Mouse (Mus musculus) liver, embryonic 14.5 days (tissue): ENCODE data around the gene E130308A19Rik. TPM values are rescaled to one million over a fixed set of nuclear protein-coding genes. Genes with fewer than 3 reads are reported as not detected.

Experiments
- ATAC-seq: fragments of 200-750 bp; cut with Nextera tagmentation; 2 replicates; pipeline ENCODE4 v1.8.0; 2017; ENCODE audit warnings: moderate number of reproducible peaks, mild to moderate bottlenecking, moderate library complexity; ENCODE audit not compliant: insufficient read depth
- DNase-seq, 3 experiments: peaks; one replicate each; pipeline ENCODE4 v3.0.0-alpha.2; 2012 to 2013; ENCODE audit warnings: low read depth in 3 of 3, low spot score in 3 of 3
- H3K27ac ChIP-seq: fragments of 300-500 bp; sonication (generic); 2 replicates; pipeline ENCODE4 v1.5.1; 2014; ENCODE audit warnings: moderate library complexity, mild to moderate bottlenecking, control low read depth, inconsistent platforms
- H3K27me3 ChIP-seq: fragments of 300-500 bp; sonication (generic); 2 replicates; pipeline ENCODE4 v1.6.1; 2014; ENCODE audit warnings: mild to moderate bottlenecking, low read length, moderate library complexity; ENCODE audit not compliant: control insufficient read depth, insufficient read depth
- H3K36me3 ChIP-seq: fragments of 300-500 bp; sonication (generic); replicated peaks from 2 replicates; pipeline ENCODE4 v1.6.1; 2014; ENCODE audit warnings: low read depth; ENCODE audit not compliant: control insufficient read depth, insufficient read depth
- H3K4me1 ChIP-seq, 2 experiments: fragments of 200-500 bp in 1 of 2; fragments of 300-500 bp in 1 of 2; sonication (generic) in 1 of 2; replicated peaks; 2 replicates each; pipeline ENCODE4 v1.6.1; 2012 to 2014; ENCODE audit warnings: antibody characterized with exemption in 1 of 2, inconsistent platforms in 1 of 2, low read length in 1 of 2; ENCODE audit not compliant: control insufficient read depth in 2 of 2, insufficient read depth in 2 of 2
- H3K4me2 ChIP-seq: fragments of 300-500 bp; sonication (generic); 2 replicates; pipeline ENCODE4 v1.6.1; 2014; ENCODE audit warnings: low read depth, mild to moderate bottlenecking, control low read depth, moderate library complexity
- H3K4me3 ChIP-seq, 2 experiments: fragments of 200-500 bp in 1 of 2; fragments of 300-500 bp in 1 of 2; sonication (generic) in 1 of 2; 2 replicates each; pipeline ENCODE4 v1.5.1; 2012 to 2014; ENCODE audit warnings: low read depth in 2 of 2, low read length in 2 of 2, mild to moderate bottlenecking in 2 of 2, control low read depth in 1 of 2, inconsistent platforms in 1 of 2, moderate library complexity in 1 of 2; ENCODE audit not compliant: insufficient read depth in 1 of 2
- H3K9ac ChIP-seq: fragments of 300-500 bp; sonication (generic); replicated peaks from 2 replicates; pipeline ENCODE4 v1.6.1; 2014; ENCODE audit warnings: mild to moderate bottlenecking, control low read depth, moderate library complexity
- H3K9me3 ChIP-seq: fragments of 300-500 bp; sonication (generic); 2 replicates; pipeline ENCODE4 v1.6.1; 2016; ENCODE audit warnings: low read length, mixed read lengths; ENCODE audit not compliant: control insufficient read depth
- CTCF ChIP-seq: IDR thresholded peaks from 2 replicates; pipeline ENCODE4 v1.5.1; 2016; ENCODE audit warnings: antibody characterized with exemption, low read depth, control low read depth
- EP300 ChIP-seq: IDR thresholded peaks from 2 replicates; pipeline ENCODE4 v1.6.1; 2016; ENCODE audit warnings: antibody characterized with exemption, low read depth
- WGBS: fragments of 180-500 bp; shearing (Covaris S2); extraction: QIAGEN DNeasy Blood & Tissue Kit; methylation state at CpG from one replicate; pipeline ENCODE4 v1.1.7; 2014; ENCODE audit not compliant: insufficient replicate concordance; 5-methylcytosine and 5-hydroxymethylcytosine counted together
- polyA plus RNA-seq, 2 experiments: library from polyadenylated mRNA; depleted of rRNA in 1 of 2; stranded (reverse) in 1 of 2; unstranded in 1 of 2; fragments of >200 nt; fragmentation: Nextera tagmentation in 1 of 2; extraction: Ambion mirVana in 1 of 2; gene quantifications; 2 replicates each; pipeline versions ENCODE4 v1.2.1 to v1.2.3; 2012 to 2014

E130308A19Rik gene
- polyA plus RNA-seq, 2 experiments = 2.8 to 5.7 TPM

GRCm38 (mm10) chr4:59802792-59803191 lies 176.8 kb downstream of the E130308A19Rik start:
- Histone ChIP-seq H3K36me3 (no peaks in the 10 kb centered on the region), H3K4me1 (peaks cover 15 to 26% of the 10 kb centered on the region in 2 experiments), H3K27me3 (no peaks in the 10 kb centered on the region), H3K4me2 (peak overlapping the region; percentile 18; the same call in 1 of the 2 replicates), H3K9ac (no peak overlapping the region; the same call in 1 of the 2 replicates), H3K9me3 (no peaks in the 10 kb centered on the region), H3K27ac (peak overlapping the region; percentile 55), H3K4me3 (no peak overlapping the region)
- TF ChIP-seq EP300 (peak; percentile 86), CTCF (no peak)
- peak in 2 of 3 experiments; percentile 59 to 62 for DNase-seq
- 13% methylated on average over 4 of the region's 4 CpGs for WGBS
- ATAC-seq = peak; percentile 82

- TF ChIP-seq EP300 = no peak
- TF ChIP-seq CTCF = no peak
- H3K27ac ChIP-seq = peak overlapping the region; percentile 55
- no peaks in the 10 kb centered on the region for H3K36me3 ChIP-seq
- DNase-seq = no peak
- ATAC-seq = no peak
- no peak overlapping the region for H3K4me2 ChIP-seq
- H3K9me3 ChIP-seq = no peaks in the 10 kb centered on the region
- no peaks in the 10 kb centered on the region for H3K27me3 ChIP-seq
- H3K9ac ChIP-seq = no peak overlapping the region; the same call in 1 of the 2 replicates
- 24% methylated on average over 5 of the region's 5 CpGs for WGBS
- H3K4me1 ChIP-seq = peaks cover 15 to 26% of the 10 kb centered on the region in 2 experiments
- no peak overlapping the region for H3K4me3 ChIP-seq
Observed at GRCm38 (mm10) chr4:59803358-59803757, 177.3 kb downstream of the E130308A19Rik start.

GRCm38 (mm10) chr4:59804754-59805153 lies 178.7 kb downstream of the E130308A19Rik start:
- Histone ChIP-seq H3K4me2 (peak overlapping the region; percentile 100), H3K4me1 (peaks cover 15 to 26% of the 10 kb centered on the region in 2 experiments), H3K9me3 (no peaks in the 10 kb centered on the region), H3K27ac (peak overlapping the region; percentile 4; the same call in 1 of the 2 replicates), H3K27me3 (no peaks in the 10 kb centered on the region), H3K4me3 (peak overlapping the region in 1 of 2 experiments; percentile 96; a peak in 2 of 4 replicates), H3K9ac (no peak overlapping the region), H3K36me3 (no peaks in the 10 kb centered on the region)
- WGBS = 61% methylated on average over 1 of the region's 1 CpGs
- TF ChIP-seq EP300 (no peak), CTCF (no peak)
- no peak for ATAC-seq
- no peak for DNase-seq

DNA sequence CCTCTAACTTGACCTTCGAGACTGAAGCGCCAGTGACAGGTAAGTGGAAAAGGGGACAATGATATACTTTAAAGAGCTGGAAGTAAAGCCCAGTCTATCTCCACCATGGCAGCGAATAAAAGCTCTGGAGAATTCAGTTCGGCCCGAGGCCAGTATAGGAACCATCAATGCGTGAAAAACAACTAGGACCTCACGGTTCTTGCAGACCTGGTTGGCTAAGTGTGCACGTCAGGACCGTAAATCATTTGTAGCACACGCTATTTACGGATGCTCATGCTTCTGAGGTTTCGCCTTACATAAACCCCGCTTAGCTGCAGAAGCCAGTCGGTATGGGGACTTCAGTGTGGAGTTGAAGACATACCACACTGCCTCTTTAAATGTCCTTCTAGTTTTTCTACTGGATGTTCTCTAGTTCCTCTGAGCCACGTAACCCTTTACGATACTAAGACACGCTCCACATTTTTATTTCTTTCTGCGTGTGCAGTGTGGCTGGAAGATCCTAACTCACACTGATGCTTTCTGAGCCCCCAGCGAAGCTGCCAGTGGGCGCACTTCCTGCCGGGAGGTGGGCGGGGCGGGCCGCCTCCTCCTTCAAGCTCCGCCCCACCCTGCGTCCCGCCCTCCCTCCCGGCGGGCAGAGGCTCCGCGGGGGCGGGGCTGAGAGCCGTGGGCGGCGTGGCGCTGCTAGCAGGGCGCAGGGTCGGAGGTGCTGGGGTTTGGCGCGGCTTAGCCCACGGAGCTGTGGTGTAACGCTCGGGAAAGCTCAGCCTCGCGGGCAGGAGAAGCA lies 179.4 kb downstream of the E130308A19Rik start, which contains the start of gene Snx30:
Gene Snx30, plus strand, starts transcription at position 660 of the 787 bp plus-strand sequence.
- Histone ChIP-seq H3K27ac (peak within 1 kb of the TSS; percentile 4), H3K36me3 (no peaks in the 10 kb centered on the region), H3K4me2 (peak within 1 kb of the TSS; percentile 100), H3K9ac (peak within 1 kb of the TSS; percentile 77), H3K27me3 (no peaks in the 10 kb centered on the region), H3K4me3 (peak within 1 kb of the TSS; percentile 86 to 96), H3K9me3 (no peaks in the 10 kb centered on the region), H3K4me1 (peaks cover 15 to 26% of the 10 kb centered on the region in 2 experiments)
- DNase-seq = peak; percentile 74 to 75 (median 74)
- 6% methylated on average over 45 of the region's 45 CpGs for WGBS
- peak; percentile 84 for ATAC-seq
- TF ChIP-seq EP300 (no peak), CTCF (no peak)
